Mouse (Mus musculus): ENCODE results near the gene Slc7a7. TPM values are rescaled to one million over a fixed set of nuclear protein-coding genes. Genes with fewer than 3 reads are reported as not detected.

Gene Slc7a7
- total RNA-seq, 2 experiments from 2014 or later = 1.5 to 2.2 TPM

DNA sequence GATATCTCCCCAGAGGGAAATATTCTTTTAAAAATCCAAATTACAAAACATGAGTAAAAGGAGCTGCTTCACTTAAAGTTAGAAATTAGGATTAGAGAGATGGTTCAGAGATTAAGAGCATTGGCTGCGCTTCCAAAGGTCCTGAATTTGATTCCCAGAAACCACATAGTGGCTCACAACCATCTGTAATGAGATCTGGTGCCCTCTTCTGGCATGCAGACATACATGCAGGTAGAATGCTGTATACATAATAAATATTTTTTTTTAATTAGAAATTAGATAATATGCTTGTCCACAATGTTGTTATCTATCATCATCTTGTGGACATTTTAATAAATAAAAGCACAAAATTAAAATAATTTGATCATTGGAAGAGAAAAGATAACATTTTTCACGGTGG is 89.0 kb downstream of the Slc7a7 start:
- DNase-seq (ENCODE audit: low spot score in 2 of 2) = no peak

DNA sequence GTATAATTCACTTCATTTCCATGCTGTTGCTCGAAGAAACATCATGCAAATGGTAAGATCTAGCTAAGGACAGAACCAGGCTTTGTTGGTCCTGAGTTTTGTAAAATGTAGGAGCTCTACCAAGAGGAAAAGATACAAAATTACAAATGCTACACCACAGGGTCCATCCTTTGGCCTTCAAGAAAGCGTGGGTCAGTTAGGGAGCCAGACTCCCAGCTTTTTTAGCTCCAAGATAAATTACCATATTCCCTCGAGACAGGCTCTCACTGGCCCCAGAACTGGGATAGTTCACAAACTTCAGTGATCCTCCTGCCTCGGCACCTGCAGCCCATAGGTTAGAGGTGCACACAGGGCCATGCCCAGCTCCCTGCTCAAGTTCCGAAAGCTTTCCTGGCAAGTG is 93.1 kb downstream of the Slc7a7 start:
- DNase-seq (ENCODE audit: low spot score in 2 of 2) = no peak

DNA sequence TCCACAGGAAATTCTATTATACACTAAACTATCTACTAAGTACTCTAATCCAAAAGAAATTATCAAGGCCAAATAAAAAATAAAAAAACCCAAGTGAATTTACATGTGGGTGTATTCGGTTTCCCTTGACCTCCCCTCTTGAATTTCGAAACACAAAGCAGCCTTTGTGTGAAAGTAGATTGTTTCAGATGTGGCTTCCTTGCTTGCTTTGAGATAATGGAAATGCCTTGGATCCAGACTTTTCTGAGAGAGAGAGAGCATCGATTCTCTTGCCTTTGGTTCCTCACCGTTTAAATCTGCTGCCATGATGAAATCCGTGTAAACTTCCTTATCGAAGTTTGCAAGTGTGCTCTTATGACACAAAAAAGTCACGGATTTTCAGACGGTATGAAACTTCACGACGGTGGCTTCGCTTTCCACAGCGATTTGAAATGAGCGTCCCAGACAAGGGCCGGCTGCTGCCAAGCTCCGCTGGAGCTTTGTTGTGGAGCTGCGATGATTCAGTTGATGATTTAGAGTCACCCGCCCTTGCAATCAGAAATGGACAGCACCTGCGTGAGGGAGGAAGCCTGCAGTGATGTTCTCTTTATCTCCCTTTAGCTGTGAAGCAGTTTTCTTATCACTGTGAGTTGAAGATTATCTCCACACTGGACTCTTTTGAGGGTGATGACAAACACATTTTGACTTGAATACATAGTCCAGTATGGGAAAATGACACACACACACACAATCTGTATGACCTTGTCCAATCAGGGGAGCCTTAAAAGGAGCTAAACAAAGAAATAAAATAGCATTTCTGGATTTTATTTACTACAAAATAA is 95.8 kb downstream of the Slc7a7 start:
- no peak for DNase-seq (ENCODE audit: low spot score in 2 of 2)

Other genes with a start within 250 kb of the Slc7a7 start
- 100 to 1,000 TPM; 123 to 132 TPM for gene Dad1, start 163.7 kb downstream of the Slc7a7 start, total RNA-seq (2021)
- gene Abhd4, start 163.6 kb downstream of the Slc7a7 start, total RNA-seq (2021) = 10 to 100 TPM; 54.8 to 60.0 TPM
- gene Olfr49, start 132.8 kb downstream of the Slc7a7 start, total RNA-seq (2021) = not detected
- 10 to 100 TPM; 51.9 to 53.9 TPM for gene Oxa1l, start 56.9 kb downstream of the Slc7a7 start, total RNA-seq (2021)
- 100 to 1,000 TPM in 1 of 2 experiments, 10 to 100 TPM in 1; 94.8 to 109 TPM for gene Mrpl52, start 9.1 kb upstream of the Slc7a7 start, total RNA-seq (2021)
- 10 to 100 TPM; 15.0 to 15.2 TPM for gene Mmp14, start 13.8 kb upstream of the Slc7a7 start, total RNA-seq (2021)
- gene Lrp10, start 46.4 kb upstream of the Slc7a7 start, total RNA-seq (2021) = 10 to 100 TPM; 33.8 to 34.6 TPM
- gene Rem2, start 58.3 kb upstream of the Slc7a7 start, total RNA-seq (2021) = 10 to 100 TPM; 21.0 to 23.1 TPM
- 10 to 100 TPM; 51.5 to 56.7 TPM for gene Prmt5, start 99.7 kb upstream of the Slc7a7 start, total RNA-seq (2021)
- 1 to 10 TPM; 2.6 to 3.4 TPM for gene Haus4, start 136.8 kb upstream of the Slc7a7 start, total RNA-seq (2021)
- under 1 TPM; 0.86 to 0.89 TPM for gene Ajuba, start 159.8 kb upstream of the Slc7a7 start, total RNA-seq (2021)
- 1 to 10 TPM; 5.6 TPM for gene 4931414P19Rik, start 188.2 kb upstream of the Slc7a7 start, total RNA-seq (2021)
- 100 to 1,000 TPM; 209 to 210 TPM for gene Psmb5, start 200.2 kb upstream of the Slc7a7 start, total RNA-seq (2021)
- gene Psmb11, start 203.7 kb upstream of the Slc7a7 start, total RNA-seq (2021) = under 1 TPM; 0.25 to 0.54 TPM
- gene Gm17606, start 223.2 kb upstream of the Slc7a7 start, total RNA-seq (2021) = not detected
- 10 to 100 TPM; 20.4 to 22.3 TPM for gene Cdh24, start 223.6 kb upstream of the Slc7a7 start, total RNA-seq (2021)

All from layer of hippocampus, adult 18-20 months (tissue).